Mouse (Mus musculus): Measurements from ENCODE around the gene Zdhhc17. TPM values are rescaled to one million over a fixed set of nuclear protein-coding genes. Genes with fewer than 3 reads are reported as not detected.

The Zdhhc17 gene
- total and polyA plus RNA-seq, 3 experiments, result 5.8 to 8.0 (median 7.3) TPM

DNA sequence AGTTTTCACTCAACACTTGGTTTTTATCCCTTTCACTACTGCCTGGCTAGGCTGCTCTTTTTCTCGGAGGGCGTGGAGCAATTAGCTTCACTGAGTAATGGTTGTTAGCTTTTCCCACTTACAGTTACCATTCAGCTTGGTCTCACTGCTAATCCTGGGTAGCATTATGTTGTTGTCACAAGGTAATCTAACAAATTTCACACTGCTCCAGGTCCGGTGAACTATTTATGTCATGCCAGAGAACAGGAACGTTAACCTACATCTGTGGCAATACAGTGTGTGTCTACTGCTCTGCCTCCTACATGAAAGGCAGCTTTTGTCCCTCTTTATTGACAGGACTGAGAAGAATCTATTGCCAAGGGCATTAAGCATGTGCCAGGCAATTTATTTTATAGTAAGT is 14.8 kb upstream of the Zdhhc17 start:
- in situ Hi-C loops (cut with MboI; ENCODE audit: low pct_ligation_motif_present, low pct_unique_long_range_greater_than_20kb, low sequenced_read_pairs) (no loop called here), dilution Hi-C loops (cut with MboI; ENCODE audit: extremely low pct_ligation_motif_present, extremely low pct_unique_long_range_greater_than_20kb, low sequenced_read_pairs) (no loop called here)
- no peak for DNase-seq (ENCODE audit: extremely low read depth)
- Histone ChIP-seq H3K79me2 (replicated peaks; ENCODE audit: control insufficient read depth, extremely low read depth, insufficient read depth, poor library complexity, severe bottlenecking) (no peaks in the 10 kb centered on the region), H3K4me2 (ENCODE audit: insufficient read depth, low read depth, poor library complexity, severe bottlenecking) (no peak overlapping the region), H3K4me1 (ENCODE audit: control insufficient read depth in 1 of 2, insufficient read depth in 2 of 2) (no peaks in the 10 kb centered on the region), H3K9me3 (replicated peaks; ENCODE audit: low read length) (no peaks in the 10 kb centered on the region), H3K36me3 (replicated peaks in 1 of 2; ENCODE audit: control insufficient read depth in 1 of 2, insufficient read depth in 1 of 2, low read length in 1 of 2) (no peaks in the 10 kb centered on the region), H3K27me3 (replicated peaks) (no peaks in the 10 kb centered on the region), H3K9ac (ENCODE audit: insufficient read depth, low read depth) (no peak overlapping the region), H3K4me3 (replicated peaks in 1 of 3; ENCODE audit: low read depth in 2 of 3, low read length in 2 of 3, poor library complexity in 1 of 3) (no peak overlapping the region), H3K27ac (ENCODE audit: insufficient read depth, low read depth) (no peak overlapping the region)
- TF ChIP-seq ZMIZ1 (IDR thresholded peaks at IDR 0.05; ENCODE audit: low read depth, low read length), result no peak
- TF ChIP-seq CHD1 (IDR thresholded peaks at IDR 0.05; ENCODE audit: low read depth, low read length), result no peak

GRCm38 (mm10) chr10:111014476-111014875 is 4.5 kb upstream of the Zdhhc17 start:
- Histone ChIP-seq H3K9me3 (replicated peaks; ENCODE audit: low read length) (no peaks in the 10 kb centered on the region), H3K27me3 (replicated peaks) (peaks cover 8% of the 10 kb centered on the region), H3K36me3 (replicated peaks in 1 of 2; ENCODE audit: control insufficient read depth in 1 of 2, insufficient read depth in 1 of 2, low read length in 1 of 2) (no peaks in the 10 kb centered on the region), H3K4me1 (ENCODE audit: control insufficient read depth in 1 of 2, insufficient read depth in 2 of 2) (peaks cover 0 to 9% of the 10 kb centered on the region in 2 experiments; a peak in 2 of 4 replicates), H3K27ac (ENCODE audit: insufficient read depth, low read depth) (no peak overlapping the region), H3K79me2 (replicated peaks; ENCODE audit: control insufficient read depth, extremely low read depth, insufficient read depth, poor library complexity, severe bottlenecking) (no peaks in the 10 kb centered on the region), H3K4me3 (replicated peaks in 1 of 3; ENCODE audit: low read depth in 2 of 3, low read length in 2 of 3, poor library complexity in 1 of 3) (no peak overlapping the region), H3K9ac (ENCODE audit: insufficient read depth, low read depth) (no peak overlapping the region), H3K4me2 (ENCODE audit: insufficient read depth, low read depth, poor library complexity, severe bottlenecking) (no peak overlapping the region)
- in situ Hi-C loops (cut with MboI; ENCODE audit: low pct_ligation_motif_present, low pct_unique_long_range_greater_than_20kb, low sequenced_read_pairs), result no loop called here
- dilution Hi-C loops (cut with MboI; ENCODE audit: extremely low pct_ligation_motif_present, extremely low pct_unique_long_range_greater_than_20kb, low sequenced_read_pairs), result no loop called here
- TF ChIP-seq SIN3A (IDR thresholded peaks at IDR 0.05; ENCODE audit: low read length), result no peak
- TF ChIP-seq NELFE (IDR thresholded peaks at IDR 0.05; ENCODE audit: low read depth, low read length), result no peak
- no peak for TF ChIP-seq CHD1 (IDR thresholded peaks at IDR 0.05; ENCODE audit: low read depth, low read length)
- TF ChIP-seq RCOR1 (conservative IDR thresholded peaks at IDR 0.05; ENCODE audit: low read depth, low read length), result no peak
- no peak for TF ChIP-seq EP300 (IDR thresholded peaks at IDR 0.05; ENCODE audit: low read length)
- TF ChIP-seq MAZ (IDR thresholded peaks at IDR 0.05; ENCODE audit: low read depth, low read length), result no peak
- no peak for DNase-seq (ENCODE audit: extremely low read depth)

- dilution Hi-C loops (cut with MboI; ENCODE audit: extremely low pct_ligation_motif_present, extremely low pct_unique_long_range_greater_than_20kb, low sequenced_read_pairs) (no loop called here), in situ Hi-C loops (cut with MboI; ENCODE audit: low pct_ligation_motif_present, low pct_unique_long_range_greater_than_20kb, low sequenced_read_pairs) (no loop called here)
- DNase-seq (ENCODE audit: extremely low read depth), result no peak
- 0 out of 2 replicates have a peak, but pooled peaks cover 2% of the 10 kb centered on the region for H3K79me2 ChIP-seq (replicated peaks; ENCODE audit: control insufficient read depth, extremely low read depth, insufficient read depth, poor library complexity, severe bottlenecking)
- no peaks in the 10 kb centered on the region for H3K36me3 ChIP-seq (replicated peaks in 1 of 2; ENCODE audit: control insufficient read depth in 1 of 2, insufficient read depth in 1 of 2, low read length in 1 of 2)
- no peak for TF ChIP-seq MAZ (IDR thresholded peaks at IDR 0.05; ENCODE audit: low read depth, low read length)
- no peak for TF ChIP-seq ZC3H11A (IDR thresholded peaks at IDR 0.05; ENCODE audit: low read depth, low read length)
- no peak for TF ChIP-seq RCOR1 (conservative IDR thresholded peaks at IDR 0.05; ENCODE audit: low read depth, low read length)
- TF ChIP-seq TCF12 (IDR thresholded peaks at IDR 0.05; ENCODE audit: low read depth, low read length), result no peak
- TF ChIP-seq KAT2A (IDR thresholded peaks at IDR 0.05; ENCODE audit: insufficient replicate concordance, low read length), result no peak
- TF ChIP-seq BHLHE40 (IDR thresholded peaks at IDR 0.05; ENCODE audit: low read depth, low read length), result no peak
- TF ChIP-seq RAD21 (IDR thresholded peaks at IDR 0.05; ENCODE audit: low read depth, low read length), result no peak
- peak; percentile 81 for TF ChIP-seq ZNF384 (IDR thresholded peaks at IDR 0.05; ENCODE audit: low read depth, low read length)
- H3K27ac ChIP-seq (ENCODE audit: insufficient read depth, low read depth), result no peak overlapping the region
- peaks cover 0 to 11% of the 10 kb centered on the region in 2 experiments; a peak in 2 of 4 replicates for H3K4me1 ChIP-seq (ENCODE audit: control insufficient read depth in 1 of 2, insufficient read depth in 2 of 2)
- no peaks in the 10 kb centered on the region for H3K9me3 ChIP-seq (replicated peaks; ENCODE audit: low read length)
- H3K27me3 ChIP-seq (replicated peaks), result peaks cover 8% of the 10 kb centered on the region
- H3K4me2 ChIP-seq (ENCODE audit: insufficient read depth, low read depth, poor library complexity, severe bottlenecking), result no peak overlapping the region
- no peak overlapping the region for H3K9ac ChIP-seq (ENCODE audit: insufficient read depth, low read depth)
- no peak overlapping the region for H3K4me3 ChIP-seq (replicated peaks in 1 of 3; ENCODE audit: low read depth in 2 of 3, low read length in 2 of 3, poor library complexity in 1 of 3)
These were observed 3.3 kb upstream of the Zdhhc17 start for GRCm38 (mm10) chr10:111013265-111013664.
